9 mouse cellular contexts compared by ENCODE assay signal in the genomic region with DNA sequence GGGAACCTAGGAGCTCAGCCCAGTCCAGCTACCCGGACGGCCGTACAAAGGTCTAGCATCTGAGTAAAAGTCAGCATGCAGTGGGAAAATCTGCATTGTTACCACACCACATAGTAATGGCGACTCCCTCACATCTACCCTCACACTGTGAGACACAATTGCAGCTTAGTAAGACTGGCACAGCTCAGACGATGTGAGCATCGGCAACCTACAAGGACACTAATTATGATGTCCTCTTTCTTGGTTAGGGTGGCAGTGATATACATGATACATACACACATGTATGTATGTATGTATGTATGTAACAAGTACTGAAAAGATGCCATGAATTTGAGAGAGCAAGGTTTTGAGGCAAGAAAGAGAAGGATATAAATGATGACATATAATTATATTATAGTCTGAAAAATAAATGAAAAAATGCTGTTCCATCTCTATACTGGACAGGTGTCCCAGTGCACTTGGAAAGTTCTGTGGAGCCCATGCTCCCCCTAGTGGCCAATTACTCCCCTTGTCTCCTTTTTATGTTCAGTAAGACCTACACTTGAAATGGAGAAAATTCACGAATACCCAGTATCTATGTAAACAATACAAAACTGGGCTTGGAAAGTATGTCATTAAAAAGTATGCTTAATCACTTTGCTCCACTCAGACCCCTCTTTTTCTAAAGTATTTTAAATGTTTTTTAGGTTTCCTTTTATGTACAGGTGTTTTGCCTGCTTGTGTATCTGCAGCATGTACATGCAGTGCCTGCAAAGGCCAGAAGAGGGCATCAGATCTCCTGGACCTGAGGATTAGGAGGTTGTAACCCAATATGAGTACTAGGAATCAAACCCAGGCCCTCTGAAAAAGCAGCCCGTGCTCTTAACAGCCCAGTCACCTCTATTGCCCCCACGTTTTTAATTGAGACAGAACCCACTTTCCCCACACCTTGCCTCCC. TPM values are rescaled to one million over a fixed set of nuclear protein-coding genes. Genes with fewer than 3 reads are reported as not detected.
DNase-seq lines count a peak whose midpoint lies in the region; ATAC-seq lines count a peak whose summit lies in the region.
"Had no signal": no experiment of that assay in that cellular context is flagged by ENCODE, and none has a peak within 500 bp of the region (broad histone marks: within the 10 kb centered on the region; RNA-seq: fewer than 3 reads in every experiment).

No protein-coding gene starts in this region.

- H3K4me1 ChIP-seq in neural tube, embryonic 15.5 days: no peaks in the 10 kb centered on the region
- no peaks in the 10 kb centered on the region for H3K4me1 ChIP-seq in midbrain, embryonic 12.5 days

- H3K9me3 ChIP-seq in neural tube, embryonic 15.5 days (replicated peaks): no peaks in the 10 kb centered on the region
- H3K9me3 ChIP-seq in midbrain, embryonic 12.5 days: no peaks in the 10 kb centered on the region
- H3K9me3 ChIP-seq: embryonic facial prominence, embryonic 15.5 days had no signal

- no peak; the same call in 1 of the 2 replicates for ATAC-seq in neural tube, embryonic 15.5 days (ENCODE audit: low FRiP score)
- peak; percentile 62; the same call in 1 of the 2 replicates for ATAC-seq in midbrain, embryonic 12.5 days (ENCODE audit: low FRiP score, low read depth)

- peak; percentile 20 for DNase-seq in neural tube, embryonic 10.5 days (ENCODE audit: extremely low spot score, low spot score)
- DNase-seq in adrenal gland, postnatal 14 days: peak; percentile 76
- DNase-seq in embryo, embryonic 11.5 days (ENCODE audit: low read depth, low spot score): peak; percentile 50
- DNase-seq in heart, postnatal 4 days: peak; percentile 76
- peak; percentile 10 to 59 for DNase-seq in layer of hippocampus, postnatal 14 days (ENCODE audit: low spot score in 2 of 2)
- DNase-seq in thymus, postnatal 0 days (ENCODE audit: low spot score): peak; percentile 61

- no peak overlapping the region for H3K4me3 ChIP-seq in neural tube, embryonic 15.5 days (replicated peaks)
- no peak overlapping the region for H3K4me3 ChIP-seq in midbrain, embryonic 12.5 days
- H3K4me3 ChIP-seq: embryonic facial prominence, embryonic 15.5 days had no signal

- no peak overlapping the region for H3K27ac ChIP-seq in neural tube, embryonic 15.5 days (replicated peaks)
- H3K27ac ChIP-seq in midbrain, embryonic 12.5 days (replicated peaks): no peak overlapping the region
- H3K27ac ChIP-seq: embryonic facial prominence, embryonic 15.5 days had no signal

- no peaks in the 10 kb centered on the region for H3K27me3 ChIP-seq in neural tube, embryonic 15.5 days (replicated peaks)
- H3K27me3 ChIP-seq in midbrain, embryonic 12.5 days: no peaks in the 10 kb centered on the region
- H3K27me3 ChIP-seq: embryonic facial prominence, embryonic 15.5 days had no signal

- H3K4me2 ChIP-seq in neural tube, embryonic 15.5 days: no peak overlapping the region
- no peak overlapping the region for H3K4me2 ChIP-seq in midbrain, embryonic 12.5 days (replicated peaks)
- H3K4me2 ChIP-seq: embryonic facial prominence, embryonic 15.5 days had no signal

- no peak overlapping the region for H3K9ac ChIP-seq in neural tube, embryonic 15.5 days (replicated peaks)
- no peak overlapping the region for H3K9ac ChIP-seq in midbrain, embryonic 12.5 days (replicated peaks)
- H3K9ac ChIP-seq: embryonic facial prominence, embryonic 15.5 days had no signal

- peaks cover 3% of the 10 kb centered on the region; the same call in 1 of the 2 replicates for H3K36me3 ChIP-seq in neural tube, embryonic 15.5 days
- no peaks in the 10 kb centered on the region for H3K36me3 ChIP-seq in midbrain, embryonic 12.5 days
- H3K36me3 ChIP-seq: embryonic facial prominence, embryonic 15.5 days had no signal

- WGBS in neural tube, embryonic 15.5 days: 93% methylated on average over 9 of the region's 9 CpGs
- WGBS in midbrain, embryonic 12.5 days: 88% methylated on average over 9 of the region's 9 CpGs

RNA-seq across cellular contexts. Expression of gene Gtf3c3, which starts 57.5 kb away (rescaled TPM):
- 21.4 and 21.6 TPM in 2 replicates for polyA plus RNA-seq in neural tube, embryonic 15.5 days (2015; fragmentation: Nextera tagmentation; extraction: Ambion mirVana)
- 17.1 and 22.5 TPM in 2 replicates for total RNA-seq in adrenal gland, postnatal 14 days (2021)
- total RNA-seq in heart, postnatal 4 days (2021): 10 to 100 TPM; 14.8 to 18.1 TPM
- total RNA-seq in layer of hippocampus, postnatal 14 days (2021): 10 to 100 TPM; 25.1 to 30.5 TPM
- polyA plus RNA-seq in midbrain, embryonic 12.5 days (2016; fragmentation: Nextera tagmentation; extraction: Ambion mirVana): 31.6 and 34.5 TPM in 2 replicates
- 15.0 and 17.1 TPM in 2 replicates for polyA plus RNA-seq in thymus, postnatal 0 days (2015; fragmentation: Nextera tagmentation; extraction: Ambion mirVana)

Comparison
In these comparisons a context has a peak if more than half of its experiments do, and no peak if none do; other contexts are left out.
1. DNase-seq: peak in every context shown above with its lines; median percentile 76 in adrenal gland, postnatal 14 days; 76 in heart, postnatal 4 days; 61 in thymus, postnatal 0 days; 50 in embryo, embryonic 11.5 days; 34 in layer of hippocampus, postnatal 14 days; 20 in neural tube, embryonic 10.5 days.